Mouse (Mus musculus) embryonic fibroblast, embryonic 13.5 days (primary cell): ENCODE data around the gene 6030468B19Rik.

Experiments used
- CTCF ChIP-seq: IDR thresholded peaks from 2 replicates; pipeline ENCODE4 v1.5.1; 2011; ENCODE audit warnings: mild to moderate bottlenecking, control low read depth, low read length, moderate library complexity, borderline replicate concordance; ENCODE audit not compliant: insufficient read depth
- POLR2A ChIP-seq: IDR thresholded peaks from 2 replicates; pipeline ENCODE4 v1.6.1; 2011; ENCODE audit warnings: low read depth, mild to moderate bottlenecking, control low read depth, low read length, moderate library complexity

DNA sequence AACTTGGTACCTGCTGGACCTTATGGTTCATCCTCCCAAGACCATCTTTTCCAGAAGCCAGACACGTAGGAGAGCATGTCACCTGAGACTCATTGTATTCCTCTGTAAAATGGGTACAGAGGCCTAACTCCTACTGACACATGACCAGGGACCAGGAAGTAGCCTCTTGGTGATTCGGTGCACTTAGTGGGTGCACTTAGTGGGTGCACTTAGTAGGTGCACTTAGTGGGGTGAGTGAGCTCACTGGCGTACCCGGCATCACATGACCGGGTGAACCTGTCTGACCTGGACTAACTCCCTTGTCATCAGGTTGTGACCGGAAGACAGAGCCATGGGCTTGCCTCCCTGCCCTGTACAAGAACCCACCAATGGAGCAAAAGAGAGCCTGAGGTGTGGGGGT is 9.3 kb downstream of the 6030468B19Rik start:
- TF ChIP-seq CTCF = no peak
- TF ChIP-seq POLR2A = no peak
